Mouse (Mus musculus) erythroblast, embryonic 14.5 days (primary cell): Measurements from ENCODE around the gene Mapt.

ENCODE experiments used
- GATA1 ChIP-seq: IDR thresholded peaks from 2 replicates; pipeline ENCODE4 v1.6.1; 2012; ENCODE audit warnings: low read length, inconsistent platforms, mixed read lengths
- TAL1 ChIP-seq: IDR thresholded peaks from 3 replicates; pipeline ENCODE4 v1.6.1; 2012; ENCODE audit warnings: low read length, inconsistent platforms, mixed read lengths

GRCm38 (mm10) chr11:104209041-104209440 is 22.1 kb upstream of the Mapt start:
- no peak for TF ChIP-seq TAL1
- no peak for TF ChIP-seq GATA1
